Mouse (Mus musculus): ENCODE measurements around the gene Bod1. TPM values are rescaled to one million over a fixed set of nuclear protein-coding genes. Genes with fewer than 3 reads are reported as not detected.

Bod1 gene
- polyA plus RNA-seq, 1 experiment from 2014 or later: 118 TPM

DNA sequence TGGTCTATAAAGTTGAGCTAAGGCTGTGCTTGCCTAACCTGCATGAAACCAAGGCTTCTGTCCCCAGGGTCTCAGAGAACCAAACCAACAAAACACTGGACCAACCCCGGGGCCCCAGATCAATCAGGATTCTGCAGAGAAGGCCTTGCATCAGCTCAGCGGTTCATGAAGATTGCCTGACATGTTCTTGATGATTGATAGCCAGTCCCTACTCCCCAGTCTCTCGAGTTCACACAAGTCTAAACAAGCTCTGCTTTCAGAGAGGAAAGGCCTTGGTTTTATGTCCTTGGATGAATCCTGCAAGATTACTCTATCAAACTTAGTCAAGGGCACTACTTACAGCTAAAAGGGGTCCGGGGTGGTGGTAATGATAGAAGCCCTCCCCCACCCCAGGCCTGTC lies 55.0 kb downstream of the Bod1 start:
- no peak overlapping the region for H3K27ac ChIP-seq
- WGBS: 69% methylated on average over 4 of the region's 4 CpGs
- H3K4me1 ChIP-seq: no peaks in the 10 kb centered on the region
- H3K27me3 ChIP-seq (ENCODE audit: low read depth, poor library complexity, severe bottlenecking): no peaks in the 10 kb centered on the region
- no peaks in the 10 kb centered on the region for H3K9me3 ChIP-seq (replicated peaks)
- DNase-seq (ENCODE audit: low spot score): no peak
- H3K36me3 ChIP-seq: no peaks in the 10 kb centered on the region
- H3K4me3 ChIP-seq: no peak overlapping the region

Other genes with a start within 250 kb of the Bod1 start
- 1.0 and 1.7 TPM in 2 replicates for gene Cpeb4, start 200.3 kb upstream of the Bod1 start, polyA plus RNA-seq (2016; fragmentation: Nextera tagmentation; extraction: Ambion mirVana)